Mouse (Mus musculus) bone marrow, adult 2 months (tissue): ENCODE data around the gene Zkscan7.

Experiments
- CTCF ChIP-seq: fragments of 200-500 bp; IDR thresholded peaks from 2 replicates; pipeline ENCODE4 v1.5.1; 2011; ENCODE audit warnings: low read length, control low read depth; ENCODE audit not compliant: control insufficient read depth, insufficient read depth
- POLR2A ChIP-seq: fragments of 200-500 bp; IDR thresholded peaks from 2 replicates; pipeline ENCODE4 v1.6.1; 2011; ENCODE audit warnings: low read depth, mild to moderate bottlenecking, control low read depth, low read length, borderline replicate concordance; ENCODE audit not compliant: control insufficient read depth

DNA sequence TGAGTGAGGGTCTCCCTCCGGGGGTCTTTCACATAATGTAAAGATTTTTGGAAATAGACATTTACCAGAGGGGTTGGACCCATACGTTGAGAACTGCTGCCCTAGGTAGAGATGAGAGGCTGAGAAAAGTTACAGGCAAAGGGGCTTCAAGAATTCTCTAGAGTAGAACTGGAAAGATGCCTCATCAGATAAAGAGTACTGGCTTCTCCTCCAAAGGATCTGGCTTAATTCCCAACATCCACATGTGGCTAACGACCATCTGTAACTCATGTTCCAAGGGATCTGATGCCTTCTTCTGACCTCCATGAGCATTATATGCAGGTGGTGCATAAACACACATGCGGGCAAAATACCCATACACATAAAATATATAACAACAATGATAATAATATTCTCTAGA is 29.9 kb upstream of the Zkscan7 start:
- TF ChIP-seq POLR2A: no peak
- TF ChIP-seq CTCF: no peak
